Mouse (Mus musculus) A20 (cell line): ENCODE results near the gene Rd3.

Source experiments
- DNase-seq: peaks from one replicate; pipeline ENCODE4 v3.0.0-alpha.2; 2011; ENCODE audit warnings: low read depth, low spot score

Gene Rd3

DNA sequence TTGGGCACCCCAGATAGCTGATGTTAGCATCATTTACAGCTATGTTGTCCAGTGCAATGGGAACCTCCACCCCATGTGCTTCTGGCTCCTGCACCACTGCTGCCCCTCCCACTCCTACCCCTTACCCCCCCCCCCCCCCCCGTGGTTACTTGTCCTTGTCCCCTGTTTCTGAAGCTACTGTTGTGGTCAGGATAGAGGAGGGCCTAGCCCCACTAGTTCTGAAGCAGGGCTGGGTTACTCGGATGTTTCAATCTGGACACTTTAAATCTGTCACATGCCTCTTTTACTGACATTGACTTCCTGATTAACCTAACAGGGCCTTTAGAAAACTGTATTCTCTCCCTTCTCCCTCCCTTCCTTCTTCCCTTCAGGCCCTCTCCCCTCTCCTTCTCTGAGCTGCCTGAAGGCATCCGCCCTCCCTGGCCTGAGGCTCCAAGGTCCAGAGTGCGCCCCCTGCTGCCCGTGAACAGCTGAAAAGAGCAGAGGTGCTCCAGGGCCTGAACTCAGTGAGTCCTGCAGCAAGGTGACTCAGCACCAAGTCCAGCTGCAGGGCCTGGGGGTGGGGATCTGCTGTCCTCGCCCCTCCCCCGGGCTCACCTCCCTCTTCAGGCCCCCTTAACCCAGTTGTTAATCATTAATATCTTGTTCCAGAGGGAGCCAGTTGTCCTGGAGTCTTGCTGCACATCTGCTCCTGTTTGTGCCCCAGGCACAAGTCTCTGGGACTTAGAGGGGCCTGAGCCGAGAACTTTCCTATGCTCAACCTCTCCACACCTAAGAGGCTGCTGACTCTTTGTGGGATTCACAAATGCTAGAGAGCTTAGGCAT, 13.0 kb upstream of the Rd3 start:
- peak; percentile 81 for DNase-seq

DNA sequence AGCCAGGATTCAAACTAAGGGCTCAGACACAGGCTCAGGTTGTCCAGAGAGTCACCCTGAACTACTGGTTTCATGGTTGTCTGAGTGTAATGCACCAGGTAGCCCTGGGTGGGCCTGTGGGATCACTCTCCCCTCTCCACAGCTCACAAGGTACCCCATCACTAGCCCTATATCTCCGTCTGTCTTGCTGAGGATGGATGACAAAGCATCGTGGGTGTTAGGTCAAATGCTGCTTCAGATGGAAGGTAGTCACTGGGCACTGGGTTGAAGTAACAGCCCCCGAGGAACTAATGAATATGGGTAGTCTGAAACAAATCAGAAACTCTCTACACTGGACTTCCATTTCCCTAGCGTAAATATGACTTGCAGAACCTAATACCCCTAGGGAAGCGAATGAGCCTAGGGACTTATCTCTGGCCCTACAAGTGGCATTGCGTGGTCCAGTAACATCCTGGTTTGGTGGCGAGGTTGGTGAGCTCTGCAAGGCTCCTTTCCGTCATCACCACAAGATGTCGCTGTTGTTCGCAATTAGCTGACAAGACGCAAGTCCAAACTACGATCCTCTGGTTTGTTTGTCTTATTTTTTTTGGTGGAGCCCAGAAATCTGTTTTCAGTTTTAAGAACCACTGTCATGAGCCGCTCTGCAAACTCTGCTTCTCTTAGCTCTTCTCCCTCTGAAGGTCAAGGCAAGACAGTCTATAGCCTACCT, 12.2 kb upstream of the Rd3 start:
- peak; percentile 87 for DNase-seq

DNA sequence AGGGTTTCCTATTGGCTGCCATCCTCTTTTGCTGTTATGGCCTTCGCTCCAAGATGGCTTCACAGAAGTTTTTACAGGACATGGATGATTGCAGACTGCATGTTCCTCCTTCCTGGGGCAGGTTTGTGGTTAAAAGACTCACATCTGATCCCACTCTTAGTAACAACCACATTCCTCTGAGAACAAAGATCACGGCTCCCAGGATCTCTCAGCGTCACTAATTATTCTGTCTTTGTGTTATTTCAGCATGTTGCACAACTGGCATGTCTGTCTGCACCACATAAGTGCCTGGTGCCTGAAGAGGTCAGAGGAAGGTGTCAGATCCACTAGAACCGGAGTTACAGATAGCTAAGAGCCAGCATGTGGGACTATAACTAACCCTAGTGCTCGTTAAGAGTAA, 7.2 kb upstream of the Rd3 start:
- DNase-seq, result no peak

DNA sequence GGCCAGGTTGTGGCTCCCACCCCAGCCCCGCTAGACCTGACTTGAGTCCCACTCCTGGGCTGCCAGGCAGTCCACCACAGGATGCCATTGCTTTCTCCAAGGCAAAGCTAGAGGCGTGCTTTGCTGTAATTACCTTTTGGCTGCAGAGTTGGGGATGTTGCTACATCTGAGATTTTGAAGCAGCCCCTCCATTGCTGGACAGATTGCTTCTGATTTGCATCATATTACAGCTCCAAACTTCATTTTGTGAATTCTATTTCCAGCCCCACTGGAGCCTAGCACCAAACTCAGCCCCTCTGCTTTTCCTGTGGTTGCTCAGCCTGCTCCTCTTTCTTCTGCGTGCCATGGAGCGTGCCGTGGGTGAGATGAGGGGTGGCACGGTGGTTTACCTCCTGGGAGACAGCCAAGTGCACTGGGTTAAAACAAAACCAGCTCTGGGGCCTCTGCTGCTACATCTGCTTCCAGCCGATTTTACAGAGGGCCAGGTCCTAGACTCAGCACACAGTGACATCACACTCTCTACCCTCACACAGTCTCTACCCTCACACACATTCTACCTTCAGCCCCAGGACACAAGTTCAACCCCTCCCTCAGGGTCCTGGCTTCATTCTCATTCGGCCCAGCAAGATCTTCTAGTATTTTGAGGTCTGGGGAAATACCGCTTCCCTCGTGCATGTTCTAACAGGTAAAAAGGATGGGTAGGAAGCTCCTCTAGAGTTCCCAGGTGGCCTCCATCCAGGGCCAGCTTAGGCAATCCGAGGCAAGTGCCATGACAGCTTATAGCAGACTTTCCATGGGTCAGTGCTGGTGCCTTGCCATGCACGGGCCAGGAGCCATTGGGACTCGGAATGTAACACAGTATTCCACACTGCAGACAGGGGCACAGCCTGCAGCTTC, 2.4 kb upstream of the Rd3 start:
- no peak for DNase-seq

DNA sequence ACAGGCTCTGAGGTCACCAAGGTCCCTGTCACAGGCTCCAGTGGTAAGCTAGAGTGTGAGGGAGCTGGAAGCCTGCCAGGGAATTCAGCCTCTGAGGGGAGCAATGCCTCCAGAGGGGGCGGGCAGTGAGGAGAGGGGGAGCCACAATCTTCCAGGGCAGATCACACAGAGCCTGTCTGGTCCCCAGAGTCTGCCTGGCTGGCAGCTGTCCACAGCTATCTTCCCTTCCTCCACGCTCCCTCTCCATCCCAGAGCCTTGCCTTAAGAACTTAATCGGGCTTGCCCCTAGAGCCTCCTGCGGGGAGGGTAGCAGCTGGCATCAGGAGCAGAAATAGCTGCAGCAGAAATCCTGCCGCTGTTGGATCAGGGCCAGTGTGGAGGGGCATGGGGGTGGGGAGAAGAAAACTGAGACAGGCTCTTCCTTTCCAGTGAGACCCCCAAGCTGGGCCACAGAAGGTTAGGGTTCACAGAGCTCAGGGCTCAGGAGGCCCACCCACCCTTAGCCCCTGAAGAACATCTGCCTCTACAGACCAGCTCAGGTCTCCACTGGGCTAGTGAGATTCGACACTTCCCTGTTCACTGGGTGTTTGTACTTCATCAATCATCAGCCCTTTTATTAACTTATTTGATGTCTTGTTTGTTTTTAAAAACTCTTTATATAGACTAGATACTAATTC, 4.4 kb downstream of the Rd3 start:
- no peak for DNase-seq

DNA sequence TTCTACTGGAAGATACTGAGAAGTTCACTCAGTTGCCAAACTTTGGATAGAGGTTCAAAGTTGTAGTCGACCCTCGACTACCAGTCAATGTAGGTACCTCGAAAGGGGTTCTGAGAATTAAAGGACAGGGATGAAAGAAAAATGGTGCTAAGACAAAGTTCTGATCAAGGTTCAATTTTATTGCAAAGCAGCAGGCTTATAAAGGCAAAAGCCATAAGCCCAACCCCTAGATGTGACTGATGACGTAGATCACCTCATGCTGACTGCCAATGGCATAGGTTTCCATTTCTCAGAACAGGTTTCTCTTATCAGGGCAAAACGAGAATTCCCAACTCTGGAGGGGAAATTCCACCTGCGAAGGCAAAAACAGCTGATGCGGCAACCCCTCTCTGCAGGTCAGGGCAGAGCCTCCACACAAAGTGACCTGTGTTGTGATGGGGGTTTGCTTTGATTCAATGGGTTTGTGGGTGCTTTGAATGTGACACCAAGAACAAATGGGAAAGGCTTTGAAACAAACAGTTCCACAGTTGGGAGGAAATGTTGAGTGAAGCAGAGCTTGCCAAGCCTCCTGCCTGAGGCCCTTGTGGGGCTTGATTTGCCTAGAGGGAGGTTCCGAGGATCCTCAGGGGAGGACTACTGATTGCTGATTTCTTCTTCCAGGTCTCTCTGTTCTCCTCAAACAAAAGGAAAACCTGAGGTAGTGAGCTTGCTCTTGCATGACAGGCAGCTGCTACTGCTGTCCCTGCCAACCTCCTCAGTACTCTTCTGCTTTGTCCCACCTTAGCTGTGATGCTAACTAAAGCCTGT, 9.7 kb downstream of the Rd3 start:
- peak; percentile 32 for DNase-seq

DNA sequence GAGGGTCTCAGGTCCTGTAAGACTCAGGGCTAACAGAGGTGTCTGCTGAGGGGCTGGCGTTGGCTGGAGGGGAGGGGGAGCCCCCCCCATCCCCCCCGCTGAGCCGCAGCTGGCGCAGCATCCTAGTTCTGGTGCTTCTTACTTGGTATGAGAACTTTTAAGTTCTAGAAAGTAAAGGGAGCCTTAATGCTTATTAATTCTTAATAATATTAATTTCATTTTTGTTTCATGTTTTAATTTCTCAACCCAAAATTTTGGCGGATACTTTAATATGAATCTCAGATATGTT, 10.3 kb downstream of the Rd3 start:
- no peak for DNase-seq

DNA sequence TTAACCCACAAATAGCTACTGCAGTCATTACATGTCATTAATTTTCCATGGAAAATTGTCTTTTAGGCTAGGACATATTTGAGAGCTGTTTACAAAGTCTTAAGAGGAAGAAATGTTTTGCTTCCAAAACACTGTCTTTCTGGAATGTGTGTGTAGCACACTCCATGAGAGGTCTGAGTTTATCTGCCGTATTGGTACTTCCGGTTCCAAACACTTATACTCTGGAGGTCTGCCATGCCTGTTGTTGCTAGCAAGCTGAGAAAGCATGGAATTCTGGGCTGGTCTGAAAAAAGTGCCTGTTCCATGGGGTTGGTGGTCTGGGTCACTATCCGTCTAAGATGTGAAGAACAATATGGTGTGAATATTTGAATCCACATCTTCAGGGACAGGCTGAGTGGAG, 11.5 kb downstream of the Rd3 start:
- DNase-seq, result no peak

DNA sequence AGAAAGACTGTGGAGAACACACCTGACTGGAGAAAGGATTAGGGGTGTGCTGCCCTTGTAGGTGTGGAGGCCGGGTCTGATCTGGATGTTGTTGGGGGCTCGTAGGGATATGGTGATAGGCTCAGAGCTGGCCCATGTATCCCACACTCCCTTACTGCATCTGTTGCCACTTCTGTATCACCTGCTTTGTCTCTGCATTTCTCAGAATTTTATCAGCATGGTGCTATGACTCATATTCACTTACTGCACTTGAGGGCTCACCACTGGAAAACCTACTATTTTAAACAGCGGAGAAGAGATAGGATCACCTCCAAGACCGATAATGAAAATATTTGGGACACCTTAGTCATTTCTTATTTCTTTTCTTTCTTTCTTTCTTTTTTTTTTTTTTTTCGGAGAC, 11.9 kb downstream of the Rd3 start:
- DNase-seq, result no peak

DNA sequence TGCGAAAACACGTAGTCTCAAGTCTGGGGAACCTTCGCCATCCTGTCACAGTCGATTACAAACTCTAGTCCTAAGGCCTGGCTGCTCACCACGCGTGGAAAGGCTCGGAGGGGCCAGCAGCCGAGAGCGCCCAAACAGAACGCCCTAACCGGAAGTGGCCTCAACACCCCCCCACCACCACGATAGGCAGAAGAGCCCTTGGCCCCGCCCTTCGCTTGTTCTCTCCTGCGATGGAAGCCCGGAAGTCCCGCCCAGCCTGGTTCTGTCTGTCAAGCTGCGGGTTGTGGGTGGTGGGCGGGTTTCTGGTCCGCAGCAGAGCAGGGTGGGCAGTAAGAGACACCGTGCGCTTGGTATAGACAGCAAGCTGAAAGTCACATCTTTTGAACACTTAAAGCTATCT, 12.8 kb downstream of the Rd3 start:
- DNase-seq, result peak; percentile 98

DNA sequence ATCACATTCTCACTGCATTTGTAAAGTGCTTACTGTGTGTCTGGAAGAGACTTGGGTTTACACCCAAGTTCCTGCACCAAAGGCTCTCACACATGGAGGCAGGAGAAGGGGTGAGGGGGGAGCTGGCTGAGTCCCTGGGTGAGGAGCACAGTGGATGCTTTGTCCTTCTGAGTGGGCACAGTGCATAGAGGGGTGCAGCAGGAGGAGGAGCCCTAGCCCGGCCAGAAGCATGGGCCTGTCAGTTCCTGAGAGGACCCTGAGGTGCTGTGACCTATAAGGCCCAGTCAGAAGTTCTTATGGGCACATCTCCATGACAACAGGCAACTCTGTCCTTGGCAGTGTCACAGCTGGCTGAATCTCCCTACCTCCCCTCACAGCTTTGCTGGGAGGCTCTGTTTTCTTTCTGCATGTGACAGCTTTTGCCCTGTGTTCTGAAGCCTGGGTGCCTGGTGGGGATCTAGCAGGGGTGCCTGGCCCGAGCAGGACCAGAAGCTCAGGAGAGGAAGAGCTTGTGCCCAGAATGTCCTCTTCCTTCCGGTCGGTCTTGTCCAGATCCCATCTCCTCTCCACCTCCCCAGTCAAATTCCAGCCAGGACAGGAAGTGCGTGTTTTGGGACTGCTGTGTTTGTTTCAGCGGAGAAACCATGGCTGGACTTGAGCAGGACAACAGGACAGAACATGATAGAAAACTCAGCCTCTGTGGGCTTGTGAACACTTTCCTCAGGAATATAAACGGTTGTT, 15.0 kb downstream of the Rd3 start:
- no peak for DNase-seq

DNA sequence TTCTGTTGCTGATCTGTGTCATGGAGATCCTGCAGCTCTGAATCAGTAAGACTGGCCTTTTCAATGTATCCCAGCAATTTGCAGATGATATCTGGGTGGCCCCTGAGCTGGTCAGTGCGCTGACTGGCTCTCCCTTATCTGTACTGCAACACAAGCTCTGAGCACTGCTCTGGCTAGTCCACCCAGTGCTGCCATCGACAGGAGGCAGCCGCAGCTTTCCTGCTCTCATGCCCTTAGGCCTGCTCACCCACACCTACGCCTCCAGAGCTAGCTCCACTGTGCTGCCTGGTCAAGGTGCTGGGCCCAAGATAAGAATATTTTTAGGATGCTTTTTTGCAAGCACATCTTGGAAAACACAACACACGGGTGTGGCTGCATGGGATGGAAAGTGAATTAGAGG, 17.3 kb downstream of the Rd3 start:
- DNase-seq, result no peak

DNA sequence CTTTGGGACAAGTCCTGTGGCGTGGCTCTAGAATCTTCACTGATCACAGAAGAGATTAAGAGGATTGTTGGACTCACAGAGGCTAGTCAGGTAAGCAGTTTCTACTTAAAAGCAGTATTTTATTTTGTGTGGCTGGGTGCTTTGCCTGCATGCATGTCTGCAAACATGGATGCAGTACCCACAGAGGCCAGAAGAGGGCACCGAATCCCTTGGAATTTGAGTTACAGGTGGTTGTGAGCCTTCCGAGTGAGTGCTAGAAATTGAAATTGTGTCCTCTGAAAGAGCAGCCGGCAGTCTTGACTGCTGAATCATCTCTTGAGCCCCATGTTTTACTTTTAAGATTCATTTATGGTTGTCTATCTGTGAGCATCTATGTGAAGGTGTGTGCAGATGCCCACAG, 18.3 kb downstream of the Rd3 start:
- peak; percentile 73 for DNase-seq

DNA sequence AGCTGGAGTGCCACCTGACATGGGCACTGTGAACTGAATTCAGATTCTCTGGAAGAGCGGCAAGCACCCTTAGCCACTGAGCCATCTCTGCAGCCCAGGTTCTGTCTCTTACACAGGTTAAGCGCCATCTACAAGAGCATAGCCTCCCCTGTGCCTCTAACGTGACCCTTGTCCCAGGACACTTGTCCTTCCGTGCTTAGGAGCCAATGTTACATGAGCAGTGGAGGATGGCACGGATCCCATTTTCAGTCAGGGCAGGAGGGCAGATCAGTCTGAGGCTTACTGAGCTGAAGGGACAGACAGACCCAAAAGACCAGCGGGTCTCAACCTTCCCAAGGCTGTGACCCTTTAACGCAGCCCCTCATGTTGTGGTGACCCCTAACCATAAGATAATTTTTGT, 18.7 kb downstream of the Rd3 start:
- DNase-seq, result no peak

DNA sequence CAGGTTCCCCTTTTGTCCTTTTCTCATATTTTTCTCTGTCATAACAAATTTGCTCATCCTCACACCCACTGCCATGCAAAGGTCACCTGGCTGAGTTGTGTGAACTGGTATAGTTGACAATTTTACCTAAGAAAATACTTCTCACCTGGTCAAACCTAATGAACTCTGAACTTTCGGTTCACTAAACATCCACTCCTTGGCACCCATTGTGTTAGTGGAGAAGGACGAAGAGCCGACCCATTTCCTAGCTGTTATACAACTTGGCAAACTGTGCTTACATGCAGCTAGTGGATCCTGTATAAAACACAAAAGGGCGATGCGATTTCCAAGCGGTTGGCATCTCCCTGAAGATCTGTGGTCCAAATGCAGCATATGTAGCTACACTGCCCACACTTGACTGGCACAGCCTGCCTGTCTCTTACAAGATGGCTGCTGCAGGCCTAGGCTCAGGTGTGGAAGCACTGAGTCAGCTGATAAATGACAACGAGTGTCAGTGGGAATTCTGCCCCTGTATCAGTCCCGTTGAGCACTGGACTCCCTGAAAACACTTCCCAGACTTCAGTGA, 19.5 kb downstream of the Rd3 start:
- no peak for DNase-seq

DNA sequence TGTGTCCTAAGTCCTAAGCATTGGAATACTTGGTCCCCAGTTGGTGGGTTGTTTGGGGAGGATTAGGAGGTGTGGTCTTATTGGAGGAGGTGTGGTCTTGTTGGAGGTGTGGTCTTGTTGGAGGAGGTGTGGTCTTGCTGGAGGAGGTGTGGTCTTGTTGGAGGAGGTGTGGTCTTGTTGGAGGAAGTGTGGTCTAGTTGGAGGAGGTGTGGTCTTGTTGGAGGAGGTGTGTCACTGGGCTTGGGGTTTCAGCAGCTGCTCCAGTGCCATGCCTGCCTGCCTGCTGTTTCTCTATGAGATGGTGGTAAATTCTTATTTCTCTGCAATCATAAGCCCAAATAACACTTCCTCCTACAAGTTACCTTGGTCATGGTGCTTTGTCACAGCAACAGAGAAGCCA, 21.9 kb downstream of the Rd3 start:
- DNase-seq, result peak; percentile 59
